Mouse (Mus musculus): ENCODE results near the gene Ahnak.
"Not testable (repeated sequence)": the region's sequence is repeated elsewhere in the genome, so short reads cannot be mapped to it uniquely, and the experiment has no call there.

The Ahnak gene

GRCm38 (mm10) chr19:8994813-8995607, 5.9 kb downstream of the Ahnak start:
- DNase-seq (ENCODE audit: low spot score in 2 of 2) = no peak

- DNase-seq (ENCODE audit: low spot score in 2 of 2) = no peak
Measured at GRCm38 (mm10) chr19:8996601-8997000, 7.5 kb downstream of the Ahnak start.

- DNase-seq (ENCODE audit: low spot score in 2 of 2) = peak; percentile 84 to 91
Measured at GRCm38 (mm10) chr19:8997546-8997945, 8.5 kb downstream of the Ahnak start.

GRCm38 (mm10) chr19:8998546-8998945, 9.5 kb downstream of the Ahnak start:
- DNase-seq (ENCODE audit: low spot score in 2 of 2) = no peak

- no peak for DNase-seq (ENCODE audit: low spot score in 2 of 2)
Measured at GRCm38 (mm10) chr19:8999223-8999622, 10.1 kb downstream of the Ahnak start.

GRCm38 (mm10) chr19:9006915-9007314, 17.8 kb downstream of the Ahnak start:
- DNase-seq (ENCODE audit: low spot score in 2 of 2) = not testable (repeated sequence)

- DNase-seq (ENCODE audit: low spot score in 2 of 2) = no peak
Measured at GRCm38 (mm10) chr19:9019298-9019697, 30.2 kb downstream of the Ahnak start.

- DNase-seq (ENCODE audit: low spot score in 2 of 2) = peak in 1 of 2 experiments; percentile 38
Measured at GRCm38 (mm10) chr19:9023021-9023778, 34.1 kb downstream of the Ahnak start.

GRCm38 (mm10) chr19:9025562-9026257, 36.6 kb downstream of the Ahnak start:
- DNase-seq (ENCODE audit: low spot score in 2 of 2) = no peak

- DNase-seq (ENCODE audit: low spot score in 2 of 2) = no peak
Measured at GRCm38 (mm10) chr19:9026634-9027033, 37.5 kb downstream of the Ahnak start.

- no peak for DNase-seq (ENCODE audit: low spot score in 2 of 2)
Measured at GRCm38 (mm10) chr19:9027795-9028194, 38.7 kb downstream of the Ahnak start.

GRCm38 (mm10) chr19:9028375-9028774, 39.3 kb downstream of the Ahnak start:
- no peak for DNase-seq (ENCODE audit: low spot score in 2 of 2)

- DNase-seq (ENCODE audit: low spot score in 2 of 2) = no peak
Measured at GRCm38 (mm10) chr19:9029640-9030262, 40.7 kb downstream of the Ahnak start.

GRCm38 (mm10) chr19:9032502-9033129, 43.5 kb downstream of the Ahnak start:
- DNase-seq (ENCODE audit: low spot score in 2 of 2) = no peak

GRCm38 (mm10) chr19:9033412-9034340, 44.6 kb downstream of the Ahnak start:
- no peak for DNase-seq (ENCODE audit: low spot score in 2 of 2)

- DNase-seq (ENCODE audit: low spot score in 2 of 2) = no peak
Measured at GRCm38 (mm10) chr19:9034480-9034879, 45.4 kb downstream of the Ahnak start.

GRCm38 (mm10) chr19:9035101-9035500, 46.0 kb downstream of the Ahnak start:
- DNase-seq (ENCODE audit: low spot score in 2 of 2) = no peak

GRCm38 (mm10) chr19:9038136-9038535, 49.1 kb downstream of the Ahnak start:
- no peak for DNase-seq (ENCODE audit: low spot score in 2 of 2)

- DNase-seq (ENCODE audit: low spot score in 2 of 2) = no peak
Measured at GRCm38 (mm10) chr19:9039266-9039665, 50.2 kb downstream of the Ahnak start.

GRCm38 (mm10) chr19:9039928-9040327, 50.8 kb downstream of the Ahnak start:
- DNase-seq (ENCODE audit: low spot score in 2 of 2) = no peak
